Mouse (Mus musculus) MEL (cell line): ENCODE measurements around the gene Emc8. TPM values are rescaled to one million over a fixed set of nuclear protein-coding genes. Genes with fewer than 3 reads are reported as not detected.

Source experiments
- DNase-seq: peaks from one replicate; pipeline ENCODE4 v3.0.0; 2011; ENCODE audit warnings: low read depth, low spot score
- H3K27ac ChIP-seq: 2 replicates; pipeline ENCODE4 v1.5.1; 2012; ENCODE audit warnings: low read depth, mild to moderate bottlenecking, control low read depth, low read length, moderate library complexity; ENCODE audit not compliant: control insufficient read depth
- H3K27me3 ChIP-seq, 2 experiments: fragments of 150-350 bp in 1 of 2; sonication (generic) in 1 of 2; 2 replicates each; pipeline ENCODE4 v1.6.1; 2012; ENCODE audit warnings: low read length in 2 of 2, mild to moderate bottlenecking in 2 of 2, improper control_type of control experiment in 1 of 2, moderate library complexity in 1 of 2; ENCODE audit not compliant: insufficient read depth in 2 of 2, control insufficient read depth in 1 of 2
- H3K36me3 ChIP-seq, 2 experiments: 2 replicates each; pipeline ENCODE4 v1.6.1; 2012 to 2014; ENCODE audit warnings: low read length in 2 of 2, improper control_type of control experiment in 1 of 2, inconsistent platforms in 1 of 2, mild to moderate bottlenecking in 1 of 2; ENCODE audit not compliant: insufficient read depth in 2 of 2, control insufficient read depth in 1 of 2
- H3K4me1 ChIP-seq, 2 experiments: fragments of 150-350 bp in 1 of 2; sonication (generic) in 1 of 2; 2 replicates each; pipeline ENCODE4 v1.6.1; 2012; ENCODE audit warnings: low read length in 2 of 2, improper control_type of control experiment in 1 of 2, mild to moderate bottlenecking in 1 of 2; ENCODE audit not compliant: insufficient read depth in 2 of 2, control insufficient read depth in 1 of 2
- H3K4me3 ChIP-seq, 2 experiments: fragments of 150-350 bp in 1 of 2; sonication (generic) in 1 of 2; 2 replicates each; pipeline ENCODE4 v1.5.1; 2012; ENCODE audit warnings: low read depth in 2 of 2, low read length in 2 of 2, mild to moderate bottlenecking in 2 of 2, moderate library complexity in 2 of 2, control low read depth in 1 of 2, improper control_type of control experiment in 1 of 2; ENCODE audit not compliant: control insufficient read depth in 1 of 2, insufficient read depth in 1 of 2
- H3K79me2 ChIP-seq: 2 replicates; pipeline ENCODE4 v1.6.1; 2012; ENCODE audit warnings: mild to moderate bottlenecking, low read length, moderate library complexity; ENCODE audit not compliant: control insufficient read depth, poor library complexity, insufficient read depth
- H3K9ac ChIP-seq: 2 replicates; pipeline ENCODE4 v1.6.1; 2012; ENCODE audit warnings: low read depth, mild to moderate bottlenecking, control low read depth, low read length, moderate library complexity; ENCODE audit not compliant: control insufficient read depth, poor library complexity, severe bottlenecking
- H3K9me3 ChIP-seq: fragments of 150-350 bp; sonication (generic); replicated peaks from 2 replicates; pipeline ENCODE4 v1.6.1; 2012; ENCODE audit warnings: mild to moderate bottlenecking, low read length, improper control_type of control experiment, moderate library complexity; ENCODE audit not compliant: insufficient read depth
- BHLHE40 ChIP-seq: IDR thresholded peaks from 2 replicates; pipeline ENCODE4 v1.6.1; 2012; ENCODE audit warnings: low read depth, mild to moderate bottlenecking, inconsistent platforms, low read length, improper control_type of control experiment, borderline replicate concordance
- CHD1 ChIP-seq: IDR thresholded peaks from 2 replicates; pipeline ENCODE4 v1.6.1; 2012; ENCODE audit warnings: low read depth, mild to moderate bottlenecking, inconsistent platforms, low read length, improper control_type of control experiment
- CHD2 ChIP-seq: IDR thresholded peaks from 2 replicates; pipeline ENCODE4 v1.6.1; 2011; ENCODE audit warnings: low read length, improper control_type of control experiment
- E2F4 ChIP-seq: IDR thresholded peaks from 2 replicates; pipeline ENCODE4 v1.6.1; 2011; ENCODE audit warnings: low read depth, low read length, improper control_type of control experiment, borderline replicate concordance
- ELF1 ChIP-seq: IDR thresholded peaks from 2 replicates; pipeline ENCODE4 v1.6.1; 2014; ENCODE audit warnings: low read depth, mild to moderate bottlenecking, inconsistent platforms, low read length, improper control_type of control experiment, moderate library complexity
- GATA1 ChIP-seq: IDR thresholded peaks from 2 replicates; pipeline ENCODE4 v1.6.1; 2011; ENCODE audit warnings: low read depth, low read length, improper control_type of control experiment
- HCFC1 ChIP-seq: IDR thresholded peaks from 2 replicates; pipeline ENCODE4 v1.6.1; 2012; ENCODE audit warnings: low read depth, mild to moderate bottlenecking, inconsistent platforms, low read length, improper control_type of control experiment, moderate library complexity
- JUND ChIP-seq: IDR thresholded peaks from 2 replicates; pipeline ENCODE4 v1.6.1; 2011; ENCODE audit warnings: low read depth, mild to moderate bottlenecking, improper control_type of control experiment, low read length
- KAT2A ChIP-seq: conservative IDR thresholded peaks from 2 replicates; pipeline ENCODE4 v1.6.1; 2012; ENCODE audit warnings: low read depth, low read length, improper control_type of control experiment, inconsistent platforms
- MAX ChIP-seq: IDR thresholded peaks from 2 replicates; pipeline ENCODE4 v1.6.1; 2011; ENCODE audit warnings: low read length, improper control_type of control experiment
- MAZ ChIP-seq: IDR thresholded peaks from 2 replicates; pipeline ENCODE4 v1.6.1; 2012; ENCODE audit warnings: low read depth, mild to moderate bottlenecking, inconsistent platforms, low read length, improper control_type of control experiment
- MEF2A ChIP-seq: IDR thresholded peaks from 2 replicates; pipeline ENCODE4 v1.6.1; 2014; ENCODE audit warnings: low read depth, mild to moderate bottlenecking, inconsistent platforms, low read length, improper control_type of control experiment; ENCODE audit not compliant: poor library complexity, insufficient replicate concordance, severe bottlenecking; ENCODE audit errors: extremely low read depth
- MXI1 ChIP-seq: IDR thresholded peaks from 2 replicates; pipeline ENCODE4 v1.6.1; 2011; ENCODE audit warnings: mild to moderate bottlenecking, low read depth, low read length, improper control_type of control experiment
- MYB ChIP-seq: IDR thresholded peaks from 2 replicates; pipeline ENCODE4 v1.6.1; 2011; ENCODE audit warnings: mild to moderate bottlenecking, low read depth, low read length, improper control_type of control experiment
- MYC ChIP-seq: IDR thresholded peaks from 2 replicates; pipeline ENCODE4 v1.6.1; 2011; ENCODE audit warnings: low read depth, mild to moderate bottlenecking, low read length, improper control_type of control experiment, moderate library complexity
- NELFE ChIP-seq: IDR thresholded peaks from 2 replicates; pipeline ENCODE4 v1.6.1; 2011; ENCODE audit warnings: low read depth, low read length, improper control_type of control experiment
- NRF1 ChIP-seq: IDR thresholded peaks from 2 replicates; pipeline ENCODE4 v1.6.1; 2014; ENCODE audit warnings: low read depth, mild to moderate bottlenecking, inconsistent platforms, low read length, improper control_type of control experiment, moderate library complexity; ENCODE audit not compliant: poor library complexity, insufficient read depth, severe bottlenecking
- POLR2AphosphoS5 ChIP-seq: IDR thresholded peaks from 2 replicates; pipeline ENCODE4 v1.6.1; 2012; ENCODE audit warnings: low read depth, borderline replicate concordance, mild to moderate bottlenecking, inconsistent platforms, low read length, moderate library complexity, mixed read lengths
- RCOR1 ChIP-seq: IDR thresholded peaks from 2 replicates; pipeline ENCODE4 v1.6.1; 2012; ENCODE audit warnings: low read depth, mild to moderate bottlenecking, inconsistent platforms, low read length, improper control_type of control experiment
- TAL1 ChIP-seq: IDR thresholded peaks from 2 replicates; pipeline ENCODE4 v1.6.1; 2012; ENCODE audit warnings: mild to moderate bottlenecking, inconsistent platforms, low read length, moderate library complexity, mixed read lengths
- USF1 ChIP-seq: IDR thresholded peaks from 2 replicates; pipeline ENCODE4 v1.6.1; 2014; ENCODE audit warnings: low read depth, mild to moderate bottlenecking, inconsistent platforms, low read length, improper control_type of control experiment, moderate library complexity
- ZC3H11A ChIP-seq: IDR thresholded peaks from 2 replicates; pipeline ENCODE4 v1.6.1; 2012; ENCODE audit warnings: low read depth, mild to moderate bottlenecking, inconsistent platforms, low read length, improper control_type of control experiment
- ZKSCAN1 ChIP-seq: IDR thresholded peaks from 2 replicates; pipeline ENCODE4 v1.6.1; 2012; ENCODE audit warnings: low read depth, mild to moderate bottlenecking, inconsistent platforms, low read length, improper control_type of control experiment, moderate library complexity
- ZMIZ1 ChIP-seq: IDR thresholded peaks from 2 replicates; pipeline ENCODE4 v1.6.1; 2012; ENCODE audit warnings: low read depth, mild to moderate bottlenecking, inconsistent platforms, low read length, improper control_type of control experiment, moderate library complexity
- ZNF384 ChIP-seq: IDR thresholded peaks from 2 replicates; pipeline ENCODE4 v1.6.1; 2012; ENCODE audit warnings: low read depth, mild to moderate bottlenecking, inconsistent platforms, low read length, improper control_type of control experiment
- polyA plus RNA-seq, 2 experiments: library from polyadenylated mRNA; stranded (reverse) in 1 of 2; unstranded in 1 of 2; fragments of >175 nt in 1 of 2; fragments of >200 nt in 1 of 2; gene quantifications; 2 replicates each; pipeline versions ENCODE4 v1.2.1 to v1.2.4; 2012; ENCODE audit warnings: low replicate concordance in 2 of 2, low read depth in 1 of 2; ENCODE audit not compliant: insufficient read length in 2 of 2, insufficient read depth in 1 of 2, missing spikeins in 1 of 2
- total RNA-seq: library from RNA; depleted of rRNA; stranded (reverse); fragments of 300-350 nt; gene quantifications from 2 replicates; pipeline ENCODE4 v1.2.3, GENCODE M21; 2012

Emc8 gene
- total and polyA plus RNA-seq, 3 experiments = 180 to 269 TPM; not detected in 1

DNA sequence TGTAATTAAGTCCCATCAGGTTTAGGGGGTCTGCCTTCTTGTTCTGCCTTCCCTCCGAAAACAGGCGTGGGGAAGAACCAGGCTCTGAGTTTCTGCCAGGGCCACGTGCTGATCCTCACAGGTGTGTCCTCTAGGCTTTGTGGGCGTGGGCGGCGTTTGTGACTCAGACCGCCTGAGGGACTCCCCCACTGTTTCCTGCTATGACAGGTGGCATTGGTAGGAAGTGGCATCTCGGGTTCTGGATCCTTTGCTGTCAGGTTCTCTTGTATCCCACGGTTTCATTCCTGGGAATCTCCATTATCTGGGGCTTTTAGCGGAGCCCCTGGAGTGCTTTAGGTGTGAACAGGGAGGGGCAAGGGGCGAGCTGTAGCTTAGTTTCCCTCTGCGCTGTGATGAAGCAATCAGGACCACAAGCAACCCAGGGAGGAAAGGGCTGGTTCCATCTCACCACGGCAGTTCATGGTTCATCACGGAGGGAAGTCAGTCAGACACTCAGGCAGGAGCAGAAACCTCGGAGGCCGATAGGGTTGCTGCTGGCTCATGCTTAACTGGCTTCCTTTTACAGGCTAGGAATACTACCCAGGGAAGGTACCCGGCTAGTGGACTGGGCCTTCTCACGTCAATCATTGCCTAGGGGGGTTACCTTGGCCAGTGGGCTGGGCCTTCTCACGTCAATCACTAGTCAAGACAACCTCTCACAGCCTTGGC, 33.5 kb upstream of the Emc8 start:
- Histone ChIP-seq H3K9ac (no peak overlapping the region), H3K79me2 (no peaks in the 10 kb centered on the region), H3K4me3 (no peak overlapping the region), H3K9me3 (no peaks in the 10 kb centered on the region), H3K4me1 (no peaks in the 10 kb centered on the region), H3K36me3 (no peaks in the 10 kb centered on the region), H3K27me3 (no peaks in the 10 kb centered on the region), H3K27ac (no peak overlapping the region)
- DNase-seq = no peak
- no peak for TF ChIP-seq MAX
- no peak for TF ChIP-seq MYC
- TF ChIP-seq POLR2AphosphoS5 = no peak
- no peak for TF ChIP-seq CHD2
- no peak for TF ChIP-seq ZC3H11A
- TF ChIP-seq NELFE = no peak
- TF ChIP-seq GATA1 = no peak
- no peak for TF ChIP-seq KAT2A
- TF ChIP-seq TAL1 = no peak
- TF ChIP-seq MAZ = no peak
- TF ChIP-seq ZMIZ1 = no peak
- no peak for TF ChIP-seq JUND
- TF ChIP-seq MYB = no peak
- TF ChIP-seq ZKSCAN1 = no peak
- no peak for TF ChIP-seq ELF1
- TF ChIP-seq HCFC1 = no peak
- no peak for TF ChIP-seq RCOR1

DNA sequence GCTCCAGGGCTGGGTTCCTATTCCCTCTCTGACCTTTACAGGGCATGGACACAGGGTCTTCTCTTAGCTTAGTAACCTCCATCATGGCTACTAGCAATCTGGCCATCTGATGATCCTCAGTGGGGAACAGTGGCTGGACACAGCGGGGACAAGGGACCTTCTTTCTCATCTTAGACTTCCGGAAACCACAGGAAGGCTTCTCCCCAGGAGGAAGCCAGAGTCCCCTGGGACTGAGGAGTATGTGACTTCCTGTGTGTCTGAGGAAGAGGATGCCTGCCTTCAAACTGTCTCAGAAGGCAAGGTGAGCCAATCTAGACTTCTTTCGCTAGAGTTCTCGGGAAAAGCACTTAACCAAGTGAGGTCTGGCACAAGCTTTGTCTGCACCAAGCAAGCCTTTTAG, 31.7 kb upstream of the Emc8 start:
- Histone ChIP-seq H3K9ac (no peak overlapping the region), H3K27me3 (no peaks in the 10 kb centered on the region), H3K4me1 (no peaks in the 10 kb centered on the region), H3K79me2 (no peaks in the 10 kb centered on the region), H3K9me3 (no peaks in the 10 kb centered on the region), H3K36me3 (no peaks in the 10 kb centered on the region), H3K4me3 (no peak overlapping the region)
- no peak for DNase-seq
- no peak for TF ChIP-seq BHLHE40
- no peak for TF ChIP-seq POLR2AphosphoS5
- no peak for TF ChIP-seq CHD1
- no peak for TF ChIP-seq ZC3H11A
- TF ChIP-seq USF1 = no peak
- no peak for TF ChIP-seq MYB
- TF ChIP-seq TAL1 = no peak
- no peak for TF ChIP-seq MXI1
- TF ChIP-seq ZMIZ1 = no peak
- TF ChIP-seq MEF2A = no peak
- no peak for TF ChIP-seq NELFE
- TF ChIP-seq KAT2A = no peak
- no peak for TF ChIP-seq ZNF384
- no peak for TF ChIP-seq E2F4
- no peak for TF ChIP-seq ELF1
- TF ChIP-seq NRF1 = no peak
- TF ChIP-seq, all 39 proteins: peak for 0
- no peak overlapping the region for H3K27ac ChIP-seq
